Mouse (Mus musculus) kidney, embryonic 16.5 days (tissue): Measurements from ENCODE around the gene Rrp36. TPM values are rescaled to one million over a fixed set of nuclear protein-coding genes. Genes with fewer than 3 reads are reported as not detected.

Experiments used
- ATAC-seq: fragments of 200-750 bp; cut with Nextera tagmentation; 2 replicates; pipeline ENCODE4 v1.8.0; 2017; ENCODE audit warnings: moderate TSS enrichment; ENCODE audit not compliant: low FRiP score, low TSS enrichment
- H3K27ac ChIP-seq: fragments of 300-500 bp; sonication (generic); 2 replicates; pipeline ENCODE4 v1.5.1; 2014; ENCODE audit warnings: low read length
- H3K27me3 ChIP-seq: fragments of 300-500 bp; sonication (generic); 2 replicates; pipeline ENCODE4 v1.6.1; 2014; ENCODE audit warnings: low read length, control low read depth, mixed read lengths; ENCODE audit not compliant: insufficient read depth
- H3K36me3 ChIP-seq: fragments of 300-500 bp; sonication (generic); 2 replicates; pipeline ENCODE4 v1.6.1; 2014; ENCODE audit warnings: low read length, control low read depth, mixed read lengths; ENCODE audit not compliant: insufficient read depth
- H3K4me1 ChIP-seq: fragments of 300-500 bp; sonication (generic); 2 replicates; pipeline ENCODE4 v1.6.1; 2014; ENCODE audit warnings: low read length, control low read depth, mixed read lengths; ENCODE audit not compliant: insufficient read depth
- H3K4me2 ChIP-seq: fragments of 300-500 bp; sonication (generic); replicated peaks from 2 replicates; pipeline ENCODE4 v1.6.1; 2014; ENCODE audit warnings: low read depth, low read length
- H3K4me3 ChIP-seq: fragments of 300-500 bp; sonication (generic); 2 replicates; pipeline ENCODE4 v1.5.1; 2014; ENCODE audit warnings: mild to moderate bottlenecking, low read length
- H3K9ac ChIP-seq: fragments of 300-500 bp; sonication (generic); replicated peaks from 2 replicates; pipeline ENCODE4 v1.6.1; 2014; ENCODE audit warnings: low read length
- H3K9me3 ChIP-seq: fragments of 300-500 bp; sonication (generic); 2 replicates; pipeline ENCODE4 v1.6.1; 2016; ENCODE audit warnings: low read length, control low read depth
- WGBS: fragments of 180-500 bp; shearing (Covaris S2); extraction: QIAGEN DNeasy Blood & Tissue Kit; methylation state at CpG from one replicate; pipeline ENCODE4 v1.1.7; 2014; 5-methylcytosine and 5-hydroxymethylcytosine counted together
- polyA plus RNA-seq: library from polyadenylated mRNA; unstranded; fragments of >200 nt; fragmentation: Nextera tagmentation; extraction: Ambion mirVana; gene quantifications from 2 replicates; pipeline ENCODE4 v1.2.1, GENCODE M21; 2015

The Rrp36 gene
- polyA plus RNA-seq, 1 experiment from 2014 or later = 69.2 TPM

GRCm38 (mm10) chr17:46704887-46705835 lies 31.0 kb upstream of the Rrp36 start, which contains the start of gene Ppp2r5d:
Gene Ppp2r5d (minus strand): TSS chr17:46705111.
- H3K4me2 ChIP-seq = peak within 1 kb of the TSS; percentile 94
- H3K9ac ChIP-seq = peak within 1 kb of the TSS; percentile 91
- peak within 1 kb of the TSS; percentile 96 for H3K27ac ChIP-seq
- peak; percentile 97 for ATAC-seq
- no peaks in the 10 kb centered on the region for H3K9me3 ChIP-seq
- H3K4me3 ChIP-seq = peak within 1 kb of the TSS; percentile 94
- no peaks in the 10 kb centered on the region for H3K36me3 ChIP-seq
- peaks cover 37% of the 10 kb centered on the region for H3K4me1 ChIP-seq
- whole genome bisulfite sequencing = 1% methylated on average over 48 of the region's 48 CpGs
- H3K27me3 ChIP-seq = no peaks in the 10 kb centered on the region

GRCm38 (mm10) chr17:46703971-46704886 lies 30.1 kb upstream of the Rrp36 start:
- Histone ChIP-seq H3K27ac (peak overlapping the region; percentile 96), H3K4me2 (peak overlapping the region; percentile 55), H3K9ac (peak overlapping the region; percentile 91), H3K36me3 (no peaks in the 10 kb centered on the region), H3K4me1 (peaks cover 37% of the 10 kb centered on the region), H3K9me3 (no peaks in the 10 kb centered on the region), H3K27me3 (no peaks in the 10 kb centered on the region), H3K4me3 (peak overlapping the region; percentile 94)
- ATAC-seq = peak; percentile 90
- WGBS = 3% methylated on average over 39 of the region's 41 CpGs

DNA sequence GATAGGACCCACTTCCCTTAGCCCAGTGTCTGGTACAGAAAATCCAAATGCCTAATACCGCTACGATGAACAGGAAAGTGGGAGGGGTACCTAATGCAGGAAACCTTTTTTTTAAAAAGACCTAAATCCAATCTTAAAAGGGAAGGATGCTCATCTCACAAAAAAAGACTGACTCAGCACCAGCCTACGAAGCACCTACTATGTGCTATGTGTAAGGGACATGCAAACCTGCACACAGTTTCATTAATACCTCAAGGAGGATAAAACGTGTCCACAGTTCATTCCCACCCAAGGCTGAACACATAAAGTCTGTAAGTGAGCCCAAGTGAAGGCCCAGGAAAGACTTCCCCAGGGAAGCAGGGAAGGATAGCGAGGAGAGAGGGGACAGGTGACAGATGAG lies 28.4 kb upstream of the Rrp36 start:
- ATAC-seq = no peak
- no peaks in the 10 kb centered on the region for H3K9me3 ChIP-seq
- WGBS = 81% methylated on average over 5 of the region's 5 CpGs
- no peaks in the 10 kb centered on the region for H3K27me3 ChIP-seq
- H3K4me3 ChIP-seq = no peak overlapping the region
- H3K36me3 ChIP-seq = no peaks in the 10 kb centered on the region; the same call in 1 of the 2 replicates
- H3K27ac ChIP-seq = no peak overlapping the region
- peak overlapping the region; percentile 55; the same call in 1 of the 2 replicates for H3K4me2 ChIP-seq
- H3K4me1 ChIP-seq = peaks cover 37% of the 10 kb centered on the region
- peak overlapping the region; percentile 91 for H3K9ac ChIP-seq

DNA sequence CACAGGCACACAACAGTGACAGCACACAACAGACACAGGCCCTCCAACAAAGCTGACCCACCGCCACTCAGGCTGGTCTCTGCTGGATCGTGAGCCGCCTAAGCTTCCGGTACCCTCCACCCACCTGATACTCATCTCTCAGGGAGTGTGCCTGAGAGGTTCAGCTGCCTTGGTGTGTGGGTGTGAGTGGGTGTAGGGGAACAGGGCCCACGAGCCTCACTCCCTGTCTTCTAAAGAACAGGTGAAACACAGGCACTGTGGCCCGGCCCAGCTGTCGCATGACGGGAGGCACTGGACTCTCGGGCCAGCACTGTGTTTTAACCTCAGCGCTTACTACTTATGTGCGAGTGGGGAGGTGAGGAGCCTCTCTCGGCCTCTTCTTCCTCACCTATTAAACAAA lies 27.9 kb upstream of the Rrp36 start:
- 77% methylated on average over 12 of the region's 12 CpGs for WGBS
- Histone ChIP-seq H3K9me3 (no peaks in the 10 kb centered on the region), H3K4me3 (no peak overlapping the region), H3K9ac (0 out of 2 replicates have a peak overlapping the region, but pooled peaks have one; percentile 29), H3K36me3 (no peaks in the 10 kb centered on the region; the same call in 1 of the 2 replicates), H3K27ac (no peak overlapping the region), H3K27me3 (no peaks in the 10 kb centered on the region), H3K4me2 (no peak overlapping the region), H3K4me1 (peaks cover 37% of the 10 kb centered on the region)
- ATAC-seq = no peak

DNA sequence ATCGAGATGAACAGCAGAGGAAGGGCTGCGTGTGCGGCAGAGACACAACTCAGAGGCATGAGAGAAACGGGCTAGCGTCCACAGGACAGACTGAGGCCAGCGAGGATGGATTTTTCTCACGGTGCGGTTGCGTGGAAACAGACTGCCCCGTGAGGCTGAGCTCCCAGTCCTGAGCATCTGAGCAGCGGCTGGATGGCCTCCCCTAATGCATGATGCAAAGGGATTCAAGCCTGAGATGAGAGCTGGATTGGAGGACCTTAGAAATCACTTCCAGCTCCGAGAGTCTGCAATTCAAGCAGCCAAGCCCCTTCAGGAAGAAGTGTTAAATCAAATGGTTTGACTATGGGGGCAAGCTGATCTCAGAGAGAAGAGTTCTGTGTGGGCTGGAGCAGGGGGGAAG lies 27.3 kb upstream of the Rrp36 start:
- Histone ChIP-seq H3K4me1 (peaks cover 37% of the 10 kb centered on the region), H3K36me3 (no peaks in the 10 kb centered on the region; the same call in 1 of the 2 replicates), H3K4me2 (peak overlapping the region; percentile 10; the same call in 1 of the 2 replicates), H3K27me3 (no peaks in the 10 kb centered on the region), H3K9ac (peak overlapping the region; percentile 29; the same call in 1 of the 2 replicates), H3K27ac (no peak overlapping the region), H3K4me3 (no peak overlapping the region), H3K9me3 (no peaks in the 10 kb centered on the region)
- no peak for ATAC-seq
- WGBS = 80% methylated on average over 12 of the region's 12 CpGs

- Histone ChIP-seq H3K9me3 (no peaks in the 10 kb centered on the region), H3K36me3 (no peaks in the 10 kb centered on the region; the same call in 1 of the 2 replicates), H3K9ac (no peak overlapping the region), H3K4me1 (peaks cover 28% of the 10 kb centered on the region), H3K4me3 (no peak overlapping the region), H3K27ac (no peak overlapping the region), H3K27me3 (no peaks in the 10 kb centered on the region), H3K4me2 (no peak overlapping the region)
- WGBS = 85% methylated on average over 3 of the region's 3 CpGs
- no peak for ATAC-seq
These were observed 25.8 kb upstream of the Rrp36 start for GRCm38 (mm10) chr17:46699912-46700311.

GRCm38 (mm10) chr17:46699245-46699644 lies 25.1 kb upstream of the Rrp36 start:
- no peaks in the 10 kb centered on the region for H3K9me3 ChIP-seq
- H3K27ac ChIP-seq = no peak overlapping the region
- 53% methylated on average over 5 of the region's 5 CpGs for WGBS
- H3K4me2 ChIP-seq = no peak overlapping the region
- H3K9ac ChIP-seq = no peak overlapping the region
- no peak overlapping the region for H3K4me3 ChIP-seq
- H3K4me1 ChIP-seq = peaks cover 28% of the 10 kb centered on the region
- no peaks in the 10 kb centered on the region for H3K27me3 ChIP-seq
- ATAC-seq = no peak
- H3K36me3 ChIP-seq = no peaks in the 10 kb centered on the region; the same call in 1 of the 2 replicates

DNA sequence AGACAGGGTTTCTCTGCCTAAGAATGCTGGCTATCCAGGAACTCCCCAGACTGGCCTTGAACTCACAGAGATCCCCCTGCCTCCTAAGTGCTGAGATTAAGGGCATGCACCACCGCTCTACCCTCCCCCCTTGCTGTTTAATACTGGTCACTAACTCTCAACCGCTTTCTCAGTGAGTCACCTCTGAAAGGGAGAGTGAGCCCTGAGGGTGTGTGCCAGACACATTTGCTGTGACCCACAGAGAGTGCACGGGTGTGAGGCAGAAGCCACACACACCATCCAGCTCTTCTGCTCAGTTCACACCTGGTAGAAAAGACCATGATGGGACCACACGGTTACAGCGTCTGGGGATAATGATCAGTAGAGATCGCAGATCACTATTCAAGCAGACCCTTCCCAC lies 24.4 kb upstream of the Rrp36 start:
- no peaks in the 10 kb centered on the region for H3K27me3 ChIP-seq
- no peak overlapping the region for H3K4me2 ChIP-seq
- H3K4me1 ChIP-seq = peaks cover 21% of the 10 kb centered on the region
- no peak overlapping the region for H3K9ac ChIP-seq
- no peak for ATAC-seq
- no peak overlapping the region for H3K27ac ChIP-seq
- 76% methylated on average over 6 of the region's 6 CpGs for WGBS
- H3K9me3 ChIP-seq = no peaks in the 10 kb centered on the region
- no peaks in the 10 kb centered on the region; the same call in 1 of the 2 replicates for H3K36me3 ChIP-seq
- no peak overlapping the region for H3K4me3 ChIP-seq

DNA sequence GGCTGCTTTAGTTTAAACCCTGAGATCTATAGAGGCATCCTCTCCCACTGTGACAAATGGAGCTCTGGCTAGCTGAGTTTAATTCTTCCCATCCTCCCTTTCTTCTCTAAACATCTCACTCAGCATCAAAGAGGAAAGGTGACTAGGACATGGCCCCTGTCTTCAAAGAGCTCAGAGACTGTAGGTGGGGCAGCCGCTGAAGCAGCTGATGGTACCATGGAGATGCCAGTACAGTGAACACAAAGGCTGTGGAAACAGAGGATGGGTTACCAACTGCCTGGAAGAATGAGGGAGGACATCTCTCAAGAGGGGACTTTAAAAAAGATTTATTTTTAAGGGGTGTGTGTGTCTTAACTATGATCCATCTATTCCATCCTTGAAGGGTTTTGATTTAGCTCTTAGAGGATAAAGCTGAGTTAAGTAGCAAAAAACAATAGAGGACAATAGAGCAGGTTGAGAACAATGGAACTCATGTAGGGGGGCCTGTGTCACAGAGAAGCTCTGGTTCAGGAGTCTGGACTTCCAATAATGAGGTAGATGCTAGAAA lies 20.4 kb upstream of the Rrp36 start:
- H3K4me1 ChIP-seq = no peaks in the 10 kb centered on the region
- no peak overlapping the region for H3K4me2 ChIP-seq
- peaks cover 10% of the 10 kb centered on the region; the same call in 1 of the 2 replicates for H3K36me3 ChIP-seq
- 46% methylated on average over 1 of the region's 1 CpGs for WGBS
- H3K27me3 ChIP-seq = no peaks in the 10 kb centered on the region
- no peaks in the 10 kb centered on the region for H3K9me3 ChIP-seq
- ATAC-seq = no peak
- no peak overlapping the region for H3K4me3 ChIP-seq
- H3K9ac ChIP-seq = no peak overlapping the region
- H3K27ac ChIP-seq = no peak overlapping the region
